Mouse (Mus musculus) layer of hippocampus, adult 18-20 months (tissue): ENCODE data around the gene Bsg. TPM values are rescaled to one million over a fixed set of nuclear protein-coding genes. Genes with fewer than 3 reads are reported as not detected.
"Not testable (repeated sequence)": the region's sequence is repeated elsewhere in the genome, so short reads cannot be mapped to it uniquely, and the experiment has no call there.

Source experiments
- DNase-seq, 2 experiments: peaks; one replicate each; pipeline ENCODE4 v3.0.0; 2022; ENCODE audit warnings: low spot score in 2 of 2
- total RNA-seq, 2 experiments: library from RNA; stranded (reverse); gene quantifications; 2 replicates each; pipeline ENCODE4 v1.2.3; 2021

Bsg gene
- total RNA-seq, 2 experiments from 2014 or later: 554 to 566 TPM

DNA sequence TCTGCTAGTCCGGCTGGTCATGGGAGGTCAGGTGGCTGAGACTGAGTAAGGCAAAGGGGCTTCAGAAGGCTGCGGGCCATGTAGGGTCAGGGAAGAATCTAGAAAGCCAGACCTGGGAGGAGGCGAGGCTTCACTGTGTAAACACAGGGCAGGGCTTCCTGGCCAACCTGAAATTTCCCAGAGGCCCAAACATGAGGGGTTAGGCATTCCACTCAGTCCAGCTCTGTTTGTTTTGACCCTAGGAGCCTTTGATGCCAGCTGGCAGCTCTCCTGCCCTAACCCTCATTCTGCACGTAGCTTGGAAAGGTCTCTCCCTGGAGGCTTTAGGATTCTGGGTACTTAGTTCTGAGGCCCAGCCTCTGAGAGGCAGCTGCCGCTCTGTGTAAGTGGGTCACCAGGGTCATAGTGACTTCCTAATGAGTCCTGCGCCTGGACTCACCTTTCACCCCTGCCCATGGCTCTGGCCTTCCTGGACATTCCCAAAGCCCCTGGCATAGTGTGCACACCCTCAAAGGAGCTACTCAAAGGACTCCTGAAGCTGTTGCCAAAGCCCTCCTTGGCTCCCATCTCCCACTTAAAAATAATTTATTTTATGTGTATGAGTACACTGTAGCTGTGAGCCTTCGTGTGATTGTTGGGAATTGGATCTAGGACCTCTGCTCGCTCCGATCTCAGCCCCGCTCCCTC lies 2.7 kb upstream of the Bsg start:
- no peak for DNase-seq

GRCm38 (mm10) chr10:79702970-79703369 lies 1.3 kb upstream of the Bsg start:
- DNase-seq: not testable (repeated sequence)

DNA sequence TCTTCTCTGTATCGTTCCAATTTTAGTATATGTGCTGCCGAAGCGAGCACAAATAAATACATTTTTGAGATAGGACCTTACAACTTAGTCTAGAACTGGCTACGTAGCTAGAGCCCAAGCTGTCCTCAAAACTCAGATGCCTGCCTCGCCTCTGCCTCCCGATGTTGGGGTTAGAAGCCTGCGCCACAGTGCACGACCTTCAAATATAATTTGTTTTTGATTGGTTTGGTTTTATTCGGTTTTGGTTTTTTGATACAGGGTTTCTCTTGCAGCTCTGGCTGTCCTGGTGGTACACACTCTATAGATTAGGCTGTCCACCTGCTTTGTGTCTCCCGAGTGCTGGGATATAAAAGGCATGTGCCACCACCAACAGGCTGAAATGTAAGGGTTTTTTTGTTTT lies 750 bp upstream of the Bsg start:
- no peak for DNase-seq

GRCm38 (mm10) chr10:79704970-79705360 lies 674 bp downstream of the Bsg start:
- no peak for DNase-seq

GRCm38 (mm10) chr10:79705951-79706350 lies 1.7 kb downstream of the Bsg start:
- no peak for DNase-seq

GRCm38 (mm10) chr10:79706406-79707094 lies 2.3 kb downstream of the Bsg start:
- no peak for DNase-seq

DNA sequence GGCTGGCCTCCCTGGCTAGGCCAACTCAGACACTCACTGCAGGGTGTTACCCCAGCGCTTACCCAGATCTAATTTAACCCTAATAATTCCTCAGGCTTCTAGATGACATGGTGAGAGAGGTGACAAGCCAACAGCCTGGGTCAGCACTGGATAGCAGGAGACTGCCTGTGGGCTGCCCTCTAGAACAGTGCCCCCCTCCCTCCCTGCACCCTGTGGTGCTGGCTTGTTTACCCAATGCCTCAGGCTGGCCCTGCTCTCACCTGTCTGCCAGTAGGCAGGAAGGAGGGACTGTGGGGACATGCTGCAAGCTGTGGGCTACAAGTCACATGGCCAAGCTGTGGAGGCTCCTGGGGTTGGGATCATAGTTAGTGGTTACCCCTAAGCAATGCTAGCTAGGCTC lies 2.9 kb downstream of the Bsg start:
- DNase-seq: no peak

DNA sequence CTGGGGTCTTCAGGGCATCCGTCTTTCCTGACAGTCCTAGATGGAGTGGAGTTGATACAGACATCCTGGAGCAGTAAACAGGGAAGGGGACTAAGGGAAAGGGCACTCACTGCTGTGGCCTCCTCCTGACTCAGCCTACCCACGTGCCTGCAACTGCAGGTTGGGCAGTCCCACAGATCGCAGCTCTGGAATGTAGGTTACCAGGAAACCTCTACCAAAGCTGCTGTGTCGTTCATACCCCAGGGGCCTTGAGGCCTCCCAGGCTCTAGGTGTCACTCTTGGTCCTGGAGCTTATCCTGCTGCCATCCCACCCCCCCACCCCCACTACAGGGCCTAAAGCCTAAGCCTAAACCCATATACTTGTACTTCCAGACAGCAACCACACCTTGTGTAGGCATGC lies 3.5 kb downstream of the Bsg start:
- DNase-seq: no peak

DNA sequence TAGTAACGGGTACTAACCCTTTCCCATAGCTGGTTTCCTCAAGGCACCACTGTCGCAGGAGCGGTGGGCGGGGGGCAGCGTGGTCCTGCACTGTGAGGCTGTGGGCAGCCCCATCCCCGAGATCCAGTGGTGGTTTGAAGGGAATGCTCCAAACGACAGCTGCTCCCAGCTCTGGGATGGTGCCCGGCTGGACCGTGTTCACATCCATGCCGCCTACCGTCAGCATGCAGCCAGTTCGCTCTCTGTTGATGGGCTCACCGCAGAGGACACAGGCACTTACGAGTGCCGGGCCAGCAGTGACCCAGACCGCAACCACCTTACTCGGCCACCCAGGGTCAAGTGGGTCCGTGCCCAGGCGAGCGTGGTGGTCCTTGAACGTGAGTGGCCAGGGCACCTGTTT lies 4.4 kb downstream of the Bsg start:
- DNase-seq: no peak

DNA sequence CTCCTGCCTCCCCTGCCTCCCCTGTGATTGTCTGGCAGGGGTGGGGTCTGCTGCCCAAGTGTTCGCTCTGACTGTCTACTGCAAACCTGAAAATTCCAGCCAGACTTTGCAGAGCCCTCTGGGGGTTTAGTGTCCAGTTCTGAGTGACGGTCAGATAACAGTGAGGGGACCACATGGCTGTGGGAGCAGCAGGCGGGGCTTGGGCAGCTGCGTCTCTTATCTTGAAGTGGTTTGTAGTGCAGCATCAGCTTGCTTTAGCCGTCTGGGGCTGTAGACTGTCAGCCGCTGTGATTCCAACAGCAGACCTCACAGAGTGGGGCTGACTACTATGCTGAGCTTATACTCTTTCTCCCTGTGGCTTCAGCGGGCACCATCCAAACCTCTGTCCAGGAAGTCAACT lies 5.0 kb downstream of the Bsg start:
- DNase-seq: no peak

DNA sequence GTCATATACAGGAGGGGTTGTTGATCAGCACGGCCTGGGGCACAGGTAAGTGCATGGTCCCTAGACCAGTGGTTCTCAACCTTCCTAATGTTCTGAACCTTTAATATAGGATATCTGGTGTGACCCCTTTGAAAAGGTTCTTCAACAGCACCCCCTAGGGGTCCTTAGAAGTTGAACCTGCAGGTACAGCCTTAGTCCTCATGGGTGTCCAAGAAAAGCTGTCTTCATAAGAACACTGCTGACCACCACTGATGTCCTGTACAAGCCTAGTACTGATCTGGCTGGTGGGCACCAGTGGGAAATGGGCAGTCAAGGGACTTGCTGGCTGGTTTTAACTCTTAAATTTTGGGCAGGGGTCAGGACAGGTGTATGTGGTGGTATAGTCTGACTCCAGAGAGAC lies 7.7 kb downstream of the Bsg start:
- DNase-seq: no peak

- DNase-seq: peak; percentile 63 to 81
These were observed 8.3 kb downstream of the Bsg start for GRCm38 (mm10) chr10:79712499-79713126.

GRCm38 (mm10) chr10:79713163-79713562 lies 8.9 kb downstream of the Bsg start:
- no peak for DNase-seq

DNA sequence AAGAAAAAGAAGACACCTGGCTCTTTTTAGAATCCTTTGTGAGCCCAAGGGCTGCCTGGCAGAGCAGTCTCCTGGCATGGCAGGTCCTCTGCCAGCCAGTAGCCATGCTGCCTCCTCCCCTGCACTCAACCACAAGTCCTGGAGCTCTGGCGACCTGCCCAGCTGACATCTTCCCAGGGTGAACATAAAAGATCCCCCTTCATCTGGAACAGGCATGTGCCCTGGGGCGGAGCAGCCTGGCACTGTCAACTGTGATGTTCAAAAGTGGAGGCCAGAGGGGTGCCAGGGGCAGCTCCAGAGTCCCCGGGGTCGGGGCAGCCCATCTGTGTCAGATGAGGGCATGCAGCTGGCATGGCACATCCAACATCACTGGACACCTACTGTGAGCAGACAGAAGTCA lies 10.7 kb downstream of the Bsg start:
- DNase-seq: no peak

- DNase-seq: no peak
These were observed 12.1 kb downstream of the Bsg start, which contains the start of gene Hcn2 for GRCm38 (mm10) chr10:79716254-79716987. Gene Hcn2 (plus strand): TSS chr10:79716634.

DNA sequence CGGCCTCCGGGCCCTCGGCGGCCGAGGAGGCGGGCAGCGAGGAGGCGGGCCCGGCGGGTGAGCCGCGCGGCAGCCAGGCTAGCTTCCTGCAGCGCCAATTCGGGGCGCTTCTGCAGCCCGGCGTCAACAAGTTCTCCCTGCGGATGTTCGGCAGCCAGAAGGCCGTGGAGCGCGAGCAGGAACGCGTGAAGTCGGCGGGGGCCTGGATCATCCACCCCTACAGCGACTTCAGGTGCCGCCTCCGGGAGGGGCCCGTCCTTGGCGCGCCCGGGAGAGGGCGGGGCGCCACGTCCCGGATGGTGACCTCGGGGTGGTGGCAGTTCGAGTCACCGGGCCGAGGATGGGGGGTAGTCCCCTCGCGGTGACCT lies 12.7 kb downstream of the Bsg start:
- DNase-seq: peak in 1 of 2 experiments; percentile 45

- DNase-seq: no peak
These were observed 13.5 kb downstream of the Bsg start for GRCm38 (mm10) chr10:79717640-79718357.

DNA sequence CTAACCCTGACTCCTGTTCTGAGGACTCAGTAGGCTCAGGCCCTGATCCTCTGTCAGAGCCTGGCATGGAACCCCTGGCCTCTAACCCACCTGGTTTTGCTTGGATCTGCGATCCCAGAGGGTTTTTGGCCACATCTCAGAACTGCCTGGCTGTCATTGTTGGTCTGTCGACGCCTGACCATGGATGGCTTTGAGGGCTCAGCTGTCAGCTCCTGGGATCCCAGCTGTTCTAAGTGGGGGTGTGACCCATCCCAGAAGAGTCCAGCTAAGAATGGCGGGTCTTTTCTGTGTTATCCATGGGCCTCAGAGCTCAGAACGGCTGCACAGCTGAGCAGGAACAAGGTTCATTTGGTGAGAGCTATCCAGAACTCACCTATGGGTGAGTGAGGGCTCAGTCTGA lies 16.8 kb downstream of the Bsg start:
- no peak for DNase-seq

DNA sequence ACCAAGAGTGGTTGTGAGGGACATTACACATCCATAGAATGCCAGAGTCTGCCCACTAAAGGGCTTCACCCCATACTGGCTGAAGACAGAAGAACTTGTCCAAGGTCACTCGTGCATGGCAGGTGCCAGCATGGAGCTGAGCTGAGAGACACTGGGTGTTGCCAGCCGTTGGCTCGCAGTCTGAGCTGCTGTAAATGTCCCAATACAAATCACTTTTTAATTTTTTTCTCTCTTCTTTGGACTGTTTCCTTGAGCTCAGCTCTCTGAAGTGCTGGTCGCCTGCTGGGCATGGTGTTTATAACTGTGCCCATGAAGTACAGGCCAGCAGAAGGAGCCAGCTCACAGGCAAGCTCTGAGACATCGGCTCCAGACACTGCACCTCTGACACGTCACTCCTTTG lies 18.8 kb downstream of the Bsg start:
- DNase-seq: no peak

DNA sequence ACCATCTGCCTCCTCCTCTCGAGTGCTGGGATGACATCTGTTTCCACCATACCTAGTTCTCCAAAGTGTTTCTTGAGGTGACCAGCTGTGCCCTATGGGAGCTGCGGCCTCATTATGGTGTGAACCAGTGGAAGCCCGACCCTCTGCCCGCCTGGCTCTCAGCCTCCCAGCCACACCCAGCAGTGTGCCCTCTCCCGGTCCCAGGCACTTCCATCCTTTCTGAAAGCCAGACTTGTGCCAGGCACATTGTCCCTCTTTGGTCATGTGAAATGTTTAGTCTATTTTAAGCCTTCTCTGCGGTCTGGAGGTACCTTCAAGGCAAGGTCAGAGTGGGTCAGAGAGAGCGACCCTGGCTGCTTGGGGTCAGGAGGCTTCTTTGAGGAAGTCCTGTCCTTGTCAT lies 19.4 kb downstream of the Bsg start:
- no peak for DNase-seq

DNA sequence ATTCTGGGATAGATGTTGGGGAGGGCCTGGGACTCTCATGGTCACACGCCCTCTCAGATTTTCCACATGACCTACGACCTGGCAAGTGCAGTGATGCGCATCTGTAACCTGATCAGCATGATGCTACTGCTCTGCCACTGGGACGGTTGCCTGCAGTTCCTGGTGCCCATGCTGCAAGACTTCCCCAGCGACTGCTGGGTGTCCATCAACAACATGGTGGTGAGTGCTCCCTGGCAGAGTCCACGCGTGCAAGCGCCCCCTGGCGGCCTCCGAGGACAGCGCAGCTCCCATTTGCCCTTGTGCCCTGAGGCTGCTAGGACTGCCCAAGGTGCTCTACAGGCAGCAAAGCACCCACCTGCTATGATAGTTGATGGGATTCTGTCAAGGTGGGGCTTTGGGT lies 21.8 kb downstream of the Bsg start:
- DNase-seq: no peak
